Mouse (Mus musculus) forebrain, embryonic 10.5 days (tissue): Measurements from ENCODE around the gene Thpo. TPM values are rescaled to one million over a fixed set of nuclear protein-coding genes. Genes with fewer than 3 reads are reported as not detected.

Experiments
- DNase-seq: peaks from one replicate; pipeline ENCODE4 v3.0.0-alpha.2; 2017; ENCODE audit warnings: low spot score; ENCODE audit errors: extremely low spot score
- H3K27ac ChIP-seq: fragments of 300-500 bp; sonication (generic); 2 replicates; pipeline ENCODE4 v1.5.1; 2016; ENCODE audit warnings: mild to moderate bottlenecking
- H3K27me3 ChIP-seq: fragments of 300-500 bp; sonication (generic); 2 replicates; pipeline ENCODE4 v1.6.1; 2016; ENCODE audit warnings: mild to moderate bottlenecking; ENCODE audit not compliant: poor library complexity, severe bottlenecking
- H3K36me3 ChIP-seq: fragments of 300-500 bp; sonication (generic); replicated peaks from 2 replicates; pipeline ENCODE4 v1.6.1; 2016; ENCODE audit warnings: mild to moderate bottlenecking, moderate library complexity
- H3K4me1 ChIP-seq: fragments of 300-500 bp; sonication (generic); 2 replicates; pipeline ENCODE4 v1.6.1; 2016
- H3K4me3 ChIP-seq: fragments of 300-500 bp; sonication (generic); 2 replicates; pipeline ENCODE4 v1.5.1; 2016; ENCODE audit warnings: mild to moderate bottlenecking, moderate library complexity
- H3K9me3 ChIP-seq: fragments of 300-500 bp; sonication (generic); 2 replicates; pipeline ENCODE4 v1.6.1; 2016; ENCODE audit warnings: mild to moderate bottlenecking, moderate library complexity
- WGBS: fragments of 180-500 bp; shearing (Covaris S2); methylation state at CpG from one replicate; pipeline ENCODE4 v1.1.7; 2016; 5-methylcytosine and 5-hydroxymethylcytosine counted together
- polyA plus RNA-seq: library from polyadenylated mRNA; unstranded; fragments of >200 nt; fragmentation: Nextera tagmentation; extraction: Ambion mirVana; gene quantifications from 2 replicates; pipeline ENCODE4 v1.2.1, GENCODE M21; 2016

The Thpo gene
- polyA plus RNA-seq, 1 experiment from 2014 or later = 0.31 TPM

DNA sequence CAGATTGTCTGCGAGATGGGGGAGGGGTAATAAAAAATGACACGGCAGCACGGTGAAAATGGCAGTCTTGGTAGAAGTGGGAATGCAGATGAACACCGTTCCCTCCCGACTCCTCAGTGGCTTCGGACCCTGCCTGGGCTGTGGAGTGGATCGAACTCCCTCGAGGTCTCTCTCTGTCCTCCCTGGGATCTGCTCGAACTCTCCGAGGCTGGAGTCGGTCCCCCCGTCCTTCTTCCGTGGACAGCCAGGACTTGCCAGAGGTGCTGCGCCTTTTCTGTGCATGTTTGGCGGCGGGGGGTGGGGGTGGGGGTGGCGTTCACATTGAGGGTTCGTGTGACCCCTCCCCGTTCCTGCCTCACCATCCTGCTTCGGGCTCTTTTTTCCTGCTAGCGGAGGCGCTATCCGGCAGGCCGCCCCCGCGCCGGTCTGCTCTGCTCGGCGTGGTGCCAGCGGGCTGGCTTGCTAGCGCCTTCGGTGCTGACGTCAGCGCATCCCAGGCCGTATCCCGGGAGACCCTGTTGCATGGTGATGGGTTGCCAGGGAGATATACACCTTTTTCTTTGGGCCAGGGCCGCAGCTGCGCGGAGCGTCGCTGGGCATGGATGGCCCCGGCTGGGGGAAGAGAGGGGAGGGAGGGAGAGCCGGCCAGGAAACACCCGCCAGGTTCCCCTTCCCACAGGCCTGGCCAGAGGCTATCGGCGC, 38.5 kb downstream of the Thpo start:
- peak; percentile 89 for DNase-seq
- peak overlapping the region; percentile 84 for H3K27ac ChIP-seq
- H3K4me3 ChIP-seq = peak overlapping the region; percentile 53
- H3K27me3 ChIP-seq = peaks cover 19% of the 10 kb centered on the region
- H3K9me3 ChIP-seq = no peaks in the 10 kb centered on the region
- H3K36me3 ChIP-seq = peaks cover 28% of the 10 kb centered on the region
- 4% methylated on average over 46 of the region's 46 CpGs for WGBS
- H3K4me1 ChIP-seq = peaks cover 59% of the 10 kb centered on the region

DNA sequence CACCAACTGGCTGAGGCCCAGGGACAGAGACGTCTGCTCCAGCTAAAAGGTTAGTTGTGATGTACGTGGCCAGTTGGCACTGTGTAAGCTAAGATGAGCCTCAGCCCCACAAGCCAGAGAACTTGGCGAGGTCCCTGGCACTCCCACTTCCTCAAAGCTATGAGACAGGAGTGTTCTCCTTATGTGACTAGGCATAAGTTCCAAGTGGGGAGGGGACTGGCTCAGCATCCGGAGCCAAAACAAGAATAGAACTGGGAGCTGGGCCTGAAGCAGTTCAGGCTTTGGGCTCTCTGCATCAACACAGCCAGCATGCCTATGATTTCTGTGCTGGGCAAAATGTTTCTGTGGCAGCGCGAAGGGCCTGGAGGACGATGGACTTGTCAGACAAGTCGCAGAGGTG, 39.5 kb downstream of the Thpo start:
- 77% methylated on average over 8 of the region's 8 CpGs for WGBS
- Histone ChIP-seq H3K27me3 (peaks cover 19% of the 10 kb centered on the region), H3K27ac (no peak overlapping the region), H3K36me3 (peaks cover 34% of the 10 kb centered on the region), H3K9me3 (no peaks in the 10 kb centered on the region), H3K4me3 (no peak overlapping the region), H3K4me1 (peaks cover 51% of the 10 kb centered on the region)
- DNase-seq = no peak

DNA sequence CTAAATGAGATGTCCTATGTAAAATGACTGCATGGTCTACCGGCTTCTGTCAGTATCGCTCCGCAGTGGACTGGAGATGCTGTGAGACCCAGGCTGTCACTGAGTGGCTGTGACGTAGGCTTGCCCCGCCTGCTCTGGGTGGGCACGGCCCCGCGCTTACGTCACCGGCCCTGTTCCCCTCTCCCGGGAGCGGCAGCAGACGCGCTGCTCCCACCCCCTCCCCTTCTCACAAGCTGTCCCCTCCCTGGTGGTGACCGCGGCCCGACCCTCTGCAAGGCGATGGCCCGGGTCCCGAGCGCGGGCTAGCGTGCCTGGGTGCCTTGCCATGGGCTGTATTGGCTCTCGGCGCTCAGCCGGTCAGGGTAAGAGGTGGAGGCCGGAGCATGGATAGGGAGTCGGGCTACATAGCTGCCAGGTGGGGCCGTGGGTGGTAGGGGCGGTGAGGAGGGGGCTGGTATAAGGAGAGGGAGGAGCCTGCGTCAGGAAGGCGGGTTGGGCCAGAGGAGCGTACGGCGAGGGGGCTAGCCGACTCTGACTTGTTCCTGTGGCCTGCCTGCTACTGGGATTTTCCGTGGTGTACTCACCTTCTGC, 41.1 kb downstream of the Thpo start, which contains the start of gene Fam131a:
Fam131a (plus strand) TSS at position 131 of the 591 bp plus-strand sequence.
- DNase-seq = peak; percentile 93
- Histone ChIP-seq H3K9me3 (no peaks in the 10 kb centered on the region), H3K4me3 (peak within 1 kb of the TSS; percentile 61), H3K36me3 (peaks cover 43% of the 10 kb centered on the region), H3K4me1 (peaks cover 49% of the 10 kb centered on the region), H3K27me3 (peaks cover 19% of the 10 kb centered on the region), H3K27ac (peak within 1 kb of the TSS; percentile 88)
- WGBS = under 1% methylated on average over 36 of the region's 37 CpGs

DNA sequence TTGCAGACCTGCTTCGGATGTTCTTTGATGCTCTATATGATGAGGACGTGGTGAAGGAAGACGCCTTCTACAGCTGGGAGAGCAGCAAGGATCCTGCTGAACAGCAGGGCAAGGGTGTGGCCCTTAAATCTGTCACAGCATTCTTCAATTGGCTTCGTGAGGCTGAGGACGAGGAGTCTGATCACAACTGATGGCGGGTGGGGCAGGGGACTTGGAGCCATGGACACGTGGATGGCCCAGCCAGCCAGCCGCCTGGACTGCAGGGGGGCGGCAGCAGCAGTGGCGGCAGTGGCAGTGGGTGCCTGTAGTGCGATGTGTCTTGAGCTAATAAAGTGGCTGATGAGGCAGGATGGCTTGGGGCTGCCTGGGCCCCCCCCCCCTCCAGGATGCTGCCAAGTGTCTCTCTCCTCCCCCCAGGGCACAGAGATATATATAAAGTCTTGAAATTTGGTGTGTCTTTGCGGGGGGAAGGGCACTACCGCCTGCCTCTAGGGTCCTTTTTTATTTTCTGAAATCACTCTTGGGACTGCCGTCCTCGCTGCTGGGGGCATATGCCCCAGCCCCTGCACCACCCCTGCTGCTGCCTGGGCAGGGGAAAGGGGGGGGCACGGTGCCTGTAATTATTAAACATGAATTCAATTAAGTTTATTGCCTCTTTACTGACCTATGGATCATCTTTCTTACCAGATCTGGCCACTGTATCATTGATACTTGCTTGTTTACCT, 41.9 kb downstream of the Thpo start:
- peaks cover 49% of the 10 kb centered on the region for H3K4me1 ChIP-seq
- no peak overlapping the region for H3K27ac ChIP-seq
- H3K4me3 ChIP-seq = peak overlapping the region; percentile 61; the same call in 1 of the 2 replicates
- H3K36me3 ChIP-seq = peaks cover 51% of the 10 kb centered on the region
- DNase-seq = no peak
- H3K9me3 ChIP-seq = no peaks in the 10 kb centered on the region
- WGBS = 46% methylated on average over 16 of the region's 16 CpGs
- H3K27me3 ChIP-seq = peaks cover 19% of the 10 kb centered on the region

DNA sequence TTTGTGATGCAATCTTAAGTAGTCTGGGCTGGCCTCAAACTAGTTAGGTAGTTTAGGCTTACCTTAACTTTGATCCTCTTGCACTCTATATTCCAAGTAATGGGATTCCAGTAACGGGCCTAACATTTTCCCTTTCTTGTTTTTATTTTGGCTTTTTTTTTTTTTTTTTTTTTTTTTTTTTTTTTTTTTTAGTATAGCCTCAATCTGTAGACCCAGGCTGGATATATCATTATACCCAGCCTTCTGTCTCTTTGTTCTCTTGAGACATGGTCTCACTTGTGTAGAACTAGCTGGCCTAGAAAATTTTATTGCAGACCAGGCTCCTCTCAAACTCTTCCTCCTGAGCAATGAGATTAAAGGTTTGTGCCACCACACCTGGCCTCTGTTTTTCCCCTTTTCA, 42.7 kb downstream of the Thpo start:
- no peak for DNase-seq
- no peaks in the 10 kb centered on the region for H3K9me3 ChIP-seq
- peaks cover 59% of the 10 kb centered on the region for H3K36me3 ChIP-seq
- 87% methylated on average over 1 of the region's 1 CpGs for WGBS
- H3K27me3 ChIP-seq = peaks cover 19% of the 10 kb centered on the region
- H3K27ac ChIP-seq = no peak overlapping the region
- H3K4me1 ChIP-seq = peaks cover 44% of the 10 kb centered on the region
- H3K4me3 ChIP-seq = no peak overlapping the region

DNA sequence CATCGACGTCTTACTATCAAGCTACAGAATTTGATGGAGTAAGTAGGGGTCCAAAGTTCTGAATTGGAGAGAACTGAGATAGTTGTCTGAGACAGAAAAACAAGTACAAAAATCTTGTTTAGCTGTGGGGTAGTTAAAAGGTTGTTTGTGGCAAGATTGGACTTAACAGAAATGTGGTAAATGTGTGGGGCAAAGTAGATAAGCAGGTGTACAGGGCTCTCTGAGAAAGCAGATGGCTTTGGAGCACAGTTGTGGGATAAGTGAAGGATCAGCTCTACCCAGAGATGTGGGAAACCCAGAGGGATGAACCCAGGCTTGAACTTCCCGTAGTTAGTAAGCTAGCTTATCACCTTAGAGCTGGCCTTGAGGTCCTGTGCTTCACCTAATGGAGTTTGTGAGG, 43.5 kb downstream of the Thpo start:
- DNase-seq = no peak
- Histone ChIP-seq H3K4me3 (no peak overlapping the region), H3K27me3 (peaks cover 18% of the 10 kb centered on the region), H3K36me3 (peaks cover 67% of the 10 kb centered on the region), H3K27ac (no peak overlapping the region), H3K4me1 (peaks cover 36% of the 10 kb centered on the region), H3K9me3 (no peaks in the 10 kb centered on the region)
- 90% methylated on average over 3 of the region's 3 CpGs for WGBS

DNA sequence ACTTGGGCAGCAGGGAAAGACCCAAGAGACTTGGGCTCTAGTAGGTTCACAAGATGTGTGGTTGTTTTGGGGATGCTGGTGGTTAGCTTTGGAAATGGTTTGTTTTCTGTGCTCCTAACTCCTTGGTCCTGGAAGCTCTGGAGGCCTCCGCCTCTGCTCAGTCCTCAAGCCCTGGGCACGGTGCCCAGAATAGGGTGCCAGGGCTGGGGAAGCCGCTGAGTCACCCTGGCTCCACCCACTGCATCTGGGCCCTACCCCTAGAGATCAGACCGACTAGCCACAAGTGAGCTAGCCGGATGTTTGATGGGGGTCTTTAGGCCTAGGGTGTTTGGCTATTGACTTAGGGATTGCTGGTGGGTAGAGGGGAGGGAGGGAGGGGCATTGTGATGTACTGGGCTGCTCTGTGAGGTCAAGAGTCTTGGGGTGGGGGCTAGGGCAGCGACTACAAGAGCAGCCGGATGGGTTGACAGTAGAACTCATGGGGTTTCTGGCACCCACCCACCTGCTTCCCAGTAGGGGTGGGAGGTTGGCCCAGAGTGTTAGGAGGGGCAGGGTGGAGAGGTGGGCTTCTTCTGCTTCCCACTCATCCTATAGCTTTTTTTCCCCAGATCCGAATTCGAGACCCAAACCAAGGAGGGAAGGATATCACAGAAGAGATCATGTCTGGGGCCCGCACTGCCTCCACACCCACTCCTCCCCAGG, 56.2 kb downstream of the Thpo start:
- Histone ChIP-seq H3K27me3 (no peaks in the 10 kb centered on the region), H3K9me3 (no peaks in the 10 kb centered on the region), H3K36me3 (peaks cover 94% of the 10 kb centered on the region), H3K27ac (no peak overlapping the region), H3K4me1 (peaks cover 25% of the 10 kb centered on the region), H3K4me3 (no peak overlapping the region)
- WGBS = 89% methylated on average over 10 of the region's 10 CpGs
- DNase-seq = no peak

DNA sequence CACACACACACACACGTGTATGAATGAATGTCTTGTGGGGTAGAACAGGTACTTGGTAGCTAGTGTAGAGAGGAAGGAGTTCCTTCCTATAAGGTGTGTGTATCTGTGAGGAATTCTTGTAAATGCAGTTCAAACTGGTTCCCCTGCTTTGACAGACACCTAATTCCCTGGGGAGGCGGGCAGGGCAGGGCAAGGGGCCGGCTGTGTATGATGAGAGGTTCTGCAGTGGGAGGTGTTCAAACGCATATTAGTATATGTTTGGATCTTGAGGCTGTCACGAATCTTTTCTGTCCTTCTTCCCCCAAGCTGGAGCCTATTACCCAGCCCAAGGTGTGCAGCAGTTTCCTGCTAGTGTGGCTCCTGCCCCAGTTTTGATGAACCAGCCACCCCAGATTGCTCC, 56.9 kb downstream of the Thpo start:
- Histone ChIP-seq H3K4me1 (peaks cover 25% of the 10 kb centered on the region), H3K9me3 (no peaks in the 10 kb centered on the region), H3K27ac (no peak overlapping the region), H3K27me3 (no peaks in the 10 kb centered on the region), H3K36me3 (peaks cover 87% of the 10 kb centered on the region), H3K4me3 (no peak overlapping the region)
- WGBS = 87% methylated on average over 5 of the region's 5 CpGs
- no peak for DNase-seq

DNA sequence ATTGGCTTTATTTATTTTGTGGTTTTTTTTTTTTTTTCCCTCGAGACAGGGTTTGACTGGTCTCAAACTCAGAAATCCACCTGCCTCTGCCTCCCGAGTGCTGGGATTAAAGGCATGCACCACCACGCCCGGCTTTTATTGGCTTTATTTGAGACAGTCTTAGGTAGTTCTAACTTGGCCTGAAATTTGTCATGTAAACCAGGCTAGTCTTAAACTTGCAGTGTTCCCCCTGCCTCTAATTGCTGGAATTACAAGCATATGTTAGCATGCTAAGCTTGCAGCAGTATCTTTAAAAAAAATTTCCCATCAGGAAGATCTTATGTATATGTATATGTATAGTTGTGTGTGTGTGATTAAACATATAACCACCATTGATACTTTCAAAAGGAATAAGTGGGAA, 57.6 kb downstream of the Thpo start:
- no peaks in the 10 kb centered on the region for H3K9me3 ChIP-seq
- no peaks in the 10 kb centered on the region for H3K27me3 ChIP-seq
- no peak for DNase-seq
- H3K4me1 ChIP-seq = peaks cover 29% of the 10 kb centered on the region
- WGBS = 93% methylated on average over 4 of the region's 4 CpGs
- H3K27ac ChIP-seq = no peak overlapping the region
- H3K36me3 ChIP-seq = peaks cover 80% of the 10 kb centered on the region
- H3K4me3 ChIP-seq = no peak overlapping the region

DNA sequence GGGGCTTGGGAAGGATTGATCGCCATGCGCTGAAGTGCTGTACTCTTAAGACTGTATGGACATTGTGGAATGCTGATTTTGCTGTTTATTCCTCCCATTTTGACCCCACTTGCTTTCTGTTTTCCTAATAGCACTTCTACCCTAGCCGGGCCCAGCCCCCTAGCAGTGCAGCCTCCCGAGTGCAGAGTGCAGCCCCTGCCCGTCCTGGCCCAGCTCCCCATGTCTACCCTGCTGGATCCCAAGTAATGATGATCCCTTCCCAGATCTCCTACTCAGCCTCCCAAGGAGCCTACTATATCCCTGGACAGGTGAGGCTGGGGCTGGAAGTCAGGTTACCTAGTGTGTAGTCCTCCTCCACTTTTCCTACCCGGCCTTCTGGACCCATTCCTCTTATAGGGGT, 59.1 kb downstream of the Thpo start:
- no peak for DNase-seq
- peaks cover 31% of the 10 kb centered on the region for H3K4me1 ChIP-seq
- peaks cover 65% of the 10 kb centered on the region for H3K36me3 ChIP-seq
- H3K4me3 ChIP-seq = peak overlapping the region; percentile 97
- WGBS = 95% methylated on average over 6 of the region's 6 CpGs
- H3K27me3 ChIP-seq = no peaks in the 10 kb centered on the region
- no peak overlapping the region for H3K27ac ChIP-seq
- no peaks in the 10 kb centered on the region for H3K9me3 ChIP-seq
